Mouse (Mus musculus) embryonic stem cell, embryonic (primary cell): Measurements from ENCODE around the gene Ankzf1.

Experiments
- CTCF ChIA-PET, 4 experiments: fragments of 300-600 bp in 2 of 4; fragments of 350-600 bp in 2 of 4; sonication (Branson Sonifier 250); formaldehyde crosslinking; loops; one replicate each; lab custom pipeline; 2022; ENCODE audit warnings: inconsistent platforms in 2 of 4; lab: Charles Lee
- POLR2A ChIA-PET, 4 experiments: fragments of 300-600 bp in 2 of 4; fragments of 350-600 bp in 2 of 4; sonication (Branson Sonifier 250); formaldehyde crosslinking; loops; one replicate each; lab custom pipeline; 2022; ENCODE audit warnings: antibody characterized with exemption in 4 of 4, inconsistent platforms in 1 of 4; lab: Charles Lee

Ankzf1 gene

GRCm38 (mm10) chr1:75191622-75192402 is at the start of gene Ankzf1, which contains the start of gene Atg9a:
TSS of gene Ankzf1 (plus strand) at chr1:75192151.
TSS of gene Atg9a (minus strand) at chr1:75192196.
- POLR2A ChIA-PET = interaction anchor here in 3 of 4 experiments (0.6 to 4.1 kb wide), 53 partner anchors 9 to 296 kb away, joined by 3 to 58 read pairs (median 4); partner anchors contain the start of genes Abcb6 (in 3 of the 3), Glb1l (in 3 of the 3), Stk16 (in 3 of the 3) and Tuba4a (in 3 of the 3)
- CTCF ChIA-PET = interaction anchor here (0.5 to 2.1 kb wide), 19 partner anchors 9 to 405 kb away, joined by 3 to 19 read pairs (median 3); partner anchors contain the start of genes Abcb6 (in 1 of the 4), Cryba2 (in 1 of the 4), Glb1l (in 1 of the 4) and Stk16 (in 1 of the 4)

GRCm38 (mm10) chr1:75142301-75143261 is 49.4 kb upstream of the Ankzf1 start, which contains the start of the genes Cnppd1 and Retreg2:
TSS of gene Cnppd1 (minus strand) at chr1:75142711.
TSS of gene Retreg2 (plus strand) at chr1:75142778.
- ChIA-PET POLR2A (interaction anchor here in 2 of 4 experiments (0.7 to 3.2 kb wide), 17 partner anchors 17 to 175 kb away, joined by 3 to 13 read pairs (median 3); partner anchors contain the start of genes Ankzf1 (in 2 of the 2), Atg9a (in 2 of the 2), Zfand2b (in 2 of the 2) and Abcb6 (in 1 of the 2)), CTCF (interaction anchor here in 2 of 4 experiments (1.3 to 1.6 kb wide), 2 partner anchors 109 to 194 kb away, joined by 4 to 5 read pairs; no protein-coding TSS in a partner anchor)

GRCm38 (mm10) chr1:75145589-75145988 is 46.4 kb upstream of the Ankzf1 start:
- CTCF ChIA-PET = interaction anchor here in 1 of 4 experiments (0.9 to 1.0 kb wide), 2 partner anchors 105 to 297 kb away, joined by 3 to 4 read pairs; no protein-coding TSS in a partner anchor

GRCm38 (mm10) chr1:75147411-75148135 is 44.4 kb upstream of the Ankzf1 start:
- POLR2A ChIA-PET = interaction anchor here in 1 of 4 experiments (1.2 to 1.4 kb wide), 2 partner anchors 10 to 21 kb away, joined by 3 read pairs; partner anchors contain the start of gene Zfand2b

More at GRCm38 (mm10) chr1:75145589-75145988, 46.4 kb upstream of the Ankzf1 start:
- POLR2A ChIA-PET = interaction anchor here in 2 of 4 experiments (0.7 to 2.5 kb wide), 4 partner anchors 23 to 172 kb away, joined by 3 to 6 read pairs (median 4); partner anchors contain the start of genes Dnpep (in 1 of the 2) and Zfand2b (in 1 of the 2)

GRCm38 (mm10) chr1:75148727-75149126 is 43.2 kb upstream of the Ankzf1 start:
- CTCF ChIA-PET = interaction anchor here in 3 of 4 experiments (0.6 to 1.5 kb wide), 4 partner anchors 106 to 366 kb away, joined by 3 to 4 read pairs (median 4); no protein-coding TSS in a partner anchor
- POLR2A ChIA-PET = interaction anchor here in 2 of 4 experiments (0.9 to 1.4 kb wide), 3 partner anchors 20 to 54 kb away, joined by 3 read pairs; partner anchors contain the start of genes Ankzf1 (in 1 of the 2), Atg9a (in 1 of the 2) and Zfand2b (in 1 of the 2)

More at GRCm38 (mm10) chr1:75147411-75148135, 44.4 kb upstream of the Ankzf1 start:
- CTCF ChIA-PET = interaction anchor here in 3 of 4 experiments (0.6 to 1.5 kb wide), 3 partner anchors 33 to 521 kb away, joined by 3 to 5 read pairs (median 4); partner anchors contain the start of gene Abcb6 (in 1 of the 3)

GRCm38 (mm10) chr1:75155837-75156236 is 36.1 kb upstream of the Ankzf1 start:
- CTCF ChIA-PET = interaction anchor here in 1 of 4 experiments (1.0 kb wide), 1 partner anchor 332 kb away, joined by 4 read pairs; no protein-coding TSS in a partner anchor
- POLR2A ChIA-PET = interaction anchor here in 1 of 4 experiments (0.5 to 1.6 kb wide), 2 partner anchors 13 to 709 kb away, joined by 4 to 6 read pairs; partner anchors contain the start of gene Zfand2b

- ChIA-PET POLR2A (interaction anchor here in 2 of 4 experiments (0.9 to 1.8 kb wide), 4 partner anchors 10 to 104 kb away, joined by 3 to 6 read pairs (median 4); partner anchors contain the start of genes Ankzf1 (in 1 of the 2), Atg9a (in 1 of the 2) and Zfand2b (in 1 of the 2)), CTCF (interaction anchor here in 1 of 4 experiments (1.0 kb wide), 1 partner anchor 93 kb away, joined by 3 read pairs; no protein-coding TSS in a partner anchor)
These were observed 33.0 kb upstream of the Ankzf1 start for GRCm38 (mm10) chr1:75158990-75159389.

GRCm38 (mm10) chr1:75159540-75160255 is 32.3 kb upstream of the Ankzf1 start:
- POLR2A ChIA-PET = interaction anchor here in 2 of 4 experiments (0.9 to 1.8 kb wide), 4 partner anchors 9 to 103 kb away, joined by 3 to 6 read pairs (median 4); partner anchors contain the start of genes Ankzf1 (in 1 of the 2), Atg9a (in 1 of the 2) and Zfand2b (in 1 of the 2)
- CTCF ChIA-PET = interaction anchor here in 1 of 4 experiments (1.0 kb wide), 1 partner anchor 92 kb away, joined by 3 read pairs; no protein-coding TSS in a partner anchor

- CTCF ChIA-PET = interaction anchor here in 1 of 4 experiments (0.7 kb wide), 1 partner anchor 144 kb away, joined by 3 read pairs; no protein-coding TSS in a partner anchor
These were observed 31.7 kb upstream of the Ankzf1 start for GRCm38 (mm10) chr1:75160256-75160617.

GRCm38 (mm10) chr1:75168093-75168471 is 23.9 kb upstream of the Ankzf1 start:
- POLR2A ChIA-PET = interaction anchor here in 3 of 4 experiments (0.7 to 5.5 kb wide), 49 partner anchors 9 to 421 kb away, joined by 3 to 72 read pairs (median 5); partner anchors contain the start of genes Abcb6 (in 3 of the 3), Ankzf1 (in 3 of the 3), Atg9a (in 3 of the 3) and Dnpep (in 2 of the 3)
- CTCF ChIA-PET = interaction anchor here (0.5 to 1.8 kb wide), 11 partner anchors 12 to 301 kb away, joined by 3 to 12 read pairs (median 5); partner anchors contain the start of gene Abcb6 (in 1 of the 4)

More at GRCm38 (mm10) chr1:75160256-75160617, 31.7 kb upstream of the Ankzf1 start:
- POLR2A ChIA-PET = interaction anchor here in 2 of 4 experiments (0.6 to 1.8 kb wide), 2 partner anchors 8 to 22 kb away, joined by 4 to 6 read pairs; partner anchors contain the start of gene Zfand2b (in 1 of the 2)

- ChIA-PET CTCF (interaction anchor here (0.5 to 1.8 kb wide), 15 partner anchors 11 to 302 kb away, joined by 3 to 12 read pairs (median 5); partner anchors contain the start of gene Abcb6 (in 1 of the 4)), POLR2A (interaction anchor here (0.5 to 5.5 kb wide), 64 partner anchors 10 to 859 kb away, joined by 3 to 72 read pairs (median 4); partner anchors contain the start of genes Abcb6 (in 4 of the 4), Ankzf1 (in 3 of the 4), Atg9a (in 3 of the 4) and A630095N17Rik (in 2 of the 4))
These were observed 23.2 kb upstream of the Ankzf1 start, which contains the start of gene Zfand2b for GRCm38 (mm10) chr1:75168472-75169464. TSS of gene Zfand2b (plus strand) at chr1:75168646.

- POLR2A ChIA-PET = interaction anchor here (0.8 to 6.5 kb wide), 31 partner anchors 8 to 318 kb away, joined by 3 to 72 read pairs (median 5); partner anchors contain the start of genes Ankzf1 (in 3 of the 4), Atg9a (in 3 of the 4), Zfand2b (in 3 of the 4) and Tuba4a (in 2 of the 4)
- CTCF ChIA-PET = interaction anchor here in 2 of 4 experiments (0.6 to 4.4 kb wide), 11 partner anchors 11 to 297 kb away, joined by 3 to 20 read pairs (median 6); partner anchors contain the start of genes Ankzf1 (in 1 of the 2), Atg9a (in 1 of the 2), Dnpep (in 1 of the 2) and Zfand2b (in 1 of the 2)
These were observed 12.4 kb upstream of the Ankzf1 start for GRCm38 (mm10) chr1:75179334-75180104.
